Mouse (Mus musculus) cerebellum, postnatal 10 days (tissue): ENCODE measurements at regions not wholly inside any gene's neighbourhood (a gene's known extent, or its start where the extent isn't known, plus 50 kb on each side); places are given as distances from the start of the nearest gene placed in this dataset.
"Not testable (repeated sequence)": the region's sequence is repeated elsewhere in the genome, so short reads cannot be mapped to it uniquely, and the experiment has no call there.

Experiments used
- DNase-seq, 2 experiments: peaks; one replicate each; pipeline ENCODE4 v3.0.0; 2021; ENCODE audit warnings: mixed read lengths in 2 of 2

DNA sequence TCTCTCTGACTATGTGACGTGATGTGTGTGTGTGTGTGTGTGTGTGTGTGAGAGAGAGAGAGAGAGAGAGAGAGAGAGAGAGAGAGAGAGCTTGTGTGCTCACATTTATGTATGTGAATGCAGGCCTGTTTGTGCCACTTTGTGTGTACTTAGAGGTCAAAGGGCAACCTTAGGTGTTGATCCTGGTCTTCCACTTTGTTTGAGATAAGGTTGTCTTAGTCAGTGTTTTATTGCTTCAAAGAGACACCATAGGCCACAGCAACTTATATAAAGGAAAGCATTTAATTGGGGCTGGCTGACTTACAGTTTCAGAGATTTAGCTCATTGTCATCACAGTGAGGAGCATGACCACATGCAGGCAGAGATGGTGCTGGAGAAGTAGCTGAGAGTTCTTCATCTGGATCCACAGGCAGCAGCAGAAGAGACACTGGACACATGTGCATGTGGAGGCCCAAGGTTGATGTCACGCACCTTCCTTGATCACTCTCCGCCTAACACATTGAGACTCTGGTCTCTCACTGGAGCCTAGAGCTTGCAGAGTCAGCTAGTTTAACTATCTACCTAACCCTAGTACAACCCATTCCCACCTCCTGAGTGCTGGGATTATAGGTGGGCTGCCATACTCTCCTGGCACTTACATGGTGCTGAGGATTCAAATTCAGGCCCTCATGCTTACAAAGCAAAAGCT, 85.9 kb upstream of the Eif4g2 start:
- not testable (repeated sequence) for DNase-seq

DNA sequence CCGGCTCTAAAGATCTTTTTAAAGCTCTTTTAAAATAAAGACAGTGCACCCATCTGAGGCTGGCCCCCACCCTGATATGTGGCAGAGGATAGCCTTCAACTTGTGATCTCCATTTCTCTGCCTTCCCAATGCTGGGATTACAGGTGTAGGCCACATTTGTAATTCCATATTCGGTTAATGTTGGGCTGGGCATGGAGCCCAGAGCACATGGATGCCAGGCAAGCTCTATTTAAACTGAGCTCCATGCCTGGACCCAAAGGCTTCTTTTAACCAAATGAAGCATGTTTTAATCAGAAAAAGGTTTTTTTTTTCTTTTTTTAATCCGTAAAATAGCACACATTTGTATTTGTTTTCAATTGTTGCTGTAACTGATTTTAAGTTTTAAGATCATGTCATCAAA, 82.2 kb upstream of the Eif4g2 start:
- DNase-seq = peak; percentile 68 to 79

DNA sequence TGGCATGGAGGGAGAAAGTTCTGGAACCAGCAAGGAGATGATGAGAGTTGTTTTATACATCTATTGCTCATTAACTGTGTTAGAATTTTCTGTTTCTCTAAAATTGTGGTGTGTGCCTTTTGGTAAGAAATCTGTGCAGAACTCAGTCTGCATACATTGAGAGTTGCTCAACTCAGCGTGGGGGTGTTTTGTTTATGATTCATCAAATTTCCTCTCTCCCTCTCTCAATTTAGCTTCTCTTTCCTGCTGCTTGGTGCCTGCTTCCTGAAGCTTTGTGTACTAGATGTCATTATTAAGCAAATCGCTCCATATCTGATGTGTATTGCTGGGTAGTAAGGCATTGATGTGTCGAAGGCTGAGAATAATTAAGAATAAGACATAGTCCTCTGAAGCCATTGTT, 81.4 kb upstream of the Eif4g2 start:
- DNase-seq = no peak

DNA sequence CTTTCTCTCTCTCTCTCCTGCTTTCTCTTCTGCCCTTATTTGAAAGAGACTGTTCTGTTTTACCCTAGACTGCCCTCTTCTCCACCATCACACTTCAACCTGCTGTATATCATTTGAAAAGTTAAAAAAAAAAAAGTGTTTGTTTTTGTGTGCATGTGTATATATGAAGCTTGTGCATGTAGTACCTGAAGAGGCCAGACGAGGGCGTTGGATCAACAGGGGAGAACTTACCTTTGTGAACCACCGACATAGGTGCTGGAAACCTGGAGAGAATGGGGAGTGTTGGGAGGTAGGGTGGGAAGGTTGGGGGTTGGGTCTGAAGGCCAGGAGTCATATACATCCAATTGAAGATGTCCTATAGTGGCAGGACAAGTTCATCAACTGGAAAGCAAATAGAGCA, 81.0 kb upstream of the Eif4g2 start:
- peak; percentile 43 to 60 for DNase-seq

DNA sequence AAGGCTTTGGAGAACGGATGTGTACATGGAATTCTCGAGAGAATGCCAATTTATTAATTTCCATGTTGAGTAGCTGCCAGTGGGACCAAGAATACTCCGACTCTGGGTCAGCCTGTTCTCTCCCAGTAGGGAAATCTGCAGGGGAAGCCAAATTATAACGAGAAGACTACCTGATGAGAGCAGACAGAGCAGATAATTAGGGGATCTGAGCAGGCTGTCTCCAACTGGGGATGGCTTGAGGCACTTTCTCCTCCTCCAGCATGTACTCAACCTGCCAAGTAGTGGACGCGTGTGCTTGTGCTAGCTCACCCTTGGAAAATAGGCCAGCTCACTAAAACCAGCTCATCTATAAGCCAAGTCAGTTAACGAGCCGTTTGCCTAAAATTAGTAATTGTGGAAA, 80.5 kb upstream of the Eif4g2 start:
- DNase-seq = peak; percentile 66 to 72

DNA sequence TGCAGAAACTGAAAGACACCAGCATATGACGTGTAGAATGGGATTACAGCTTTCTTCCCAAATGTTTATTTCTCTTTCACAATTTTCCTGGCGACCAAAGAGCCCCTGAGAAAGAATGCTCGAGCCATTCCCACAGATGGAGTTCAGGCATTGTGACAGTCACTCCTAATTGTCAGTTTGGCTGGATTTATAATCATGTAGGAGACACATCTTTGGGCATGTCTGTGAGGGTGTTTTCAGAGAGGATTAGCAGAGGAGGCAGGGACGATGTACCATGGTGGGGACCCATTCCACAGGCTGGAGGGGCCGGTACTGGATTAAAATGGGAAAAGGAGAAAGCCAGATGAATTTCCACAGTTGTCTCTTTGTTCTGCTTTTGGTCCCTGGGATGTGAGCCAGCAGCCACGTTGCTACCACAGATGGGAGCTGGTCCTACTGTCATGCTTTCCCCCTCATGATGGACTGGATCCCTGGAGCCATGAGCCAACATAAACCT, 76.0 kb upstream of the Eif4g2 start:
- peak; percentile 76 to 86 for DNase-seq

DNA sequence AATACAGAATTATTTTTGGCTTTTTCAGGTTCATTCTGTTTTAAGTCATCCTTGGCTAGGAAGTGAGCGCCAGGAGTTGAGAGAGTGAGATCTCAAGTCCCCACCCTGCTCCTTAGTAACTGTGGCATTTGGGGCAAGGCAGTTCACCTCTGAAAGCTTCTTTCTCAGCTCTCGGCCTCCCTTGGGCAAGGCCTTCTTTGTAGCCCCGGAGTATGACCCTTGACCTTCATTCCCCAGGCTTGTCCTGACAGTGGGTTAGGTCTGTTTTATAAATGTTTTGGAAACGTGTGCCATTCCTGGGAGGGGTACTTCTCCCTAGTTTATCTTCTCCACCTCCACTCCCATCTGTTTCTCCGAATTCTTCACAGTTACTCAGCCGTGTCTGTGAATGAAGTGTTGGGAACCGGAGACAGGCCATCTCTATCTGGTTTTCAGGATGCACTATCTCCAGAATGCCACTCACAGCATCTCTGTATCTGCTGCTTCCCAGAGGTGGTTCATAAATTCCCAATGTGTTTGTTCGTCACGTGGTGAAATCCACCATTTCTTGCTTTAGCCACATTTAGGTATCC, 75.0 kb upstream of the Eif4g2 start:
- DNase-seq = peak in 1 of 2 experiments; percentile 44

DNA sequence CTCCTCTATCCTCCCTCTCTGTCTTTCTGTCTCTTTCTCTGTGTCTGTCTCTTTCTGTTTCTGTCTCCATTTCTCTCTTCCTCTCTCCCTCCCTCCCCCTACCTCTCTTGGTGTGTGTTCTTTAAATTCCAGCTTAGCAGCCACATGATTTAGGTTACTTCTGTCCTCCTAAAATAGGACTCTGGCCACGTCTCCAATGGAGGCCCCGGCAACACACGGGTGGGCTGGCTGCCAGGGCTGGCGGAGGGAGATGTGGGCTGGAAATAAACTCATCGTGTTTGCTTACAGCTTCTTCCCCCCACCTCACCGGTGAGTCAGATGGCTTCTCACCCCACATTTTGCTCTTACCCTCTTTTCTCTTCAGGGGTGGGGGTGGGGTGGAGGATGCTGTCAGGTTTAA, 74.5 kb upstream of the Eif4g2 start:
- DNase-seq = peak; percentile 95

DNA sequence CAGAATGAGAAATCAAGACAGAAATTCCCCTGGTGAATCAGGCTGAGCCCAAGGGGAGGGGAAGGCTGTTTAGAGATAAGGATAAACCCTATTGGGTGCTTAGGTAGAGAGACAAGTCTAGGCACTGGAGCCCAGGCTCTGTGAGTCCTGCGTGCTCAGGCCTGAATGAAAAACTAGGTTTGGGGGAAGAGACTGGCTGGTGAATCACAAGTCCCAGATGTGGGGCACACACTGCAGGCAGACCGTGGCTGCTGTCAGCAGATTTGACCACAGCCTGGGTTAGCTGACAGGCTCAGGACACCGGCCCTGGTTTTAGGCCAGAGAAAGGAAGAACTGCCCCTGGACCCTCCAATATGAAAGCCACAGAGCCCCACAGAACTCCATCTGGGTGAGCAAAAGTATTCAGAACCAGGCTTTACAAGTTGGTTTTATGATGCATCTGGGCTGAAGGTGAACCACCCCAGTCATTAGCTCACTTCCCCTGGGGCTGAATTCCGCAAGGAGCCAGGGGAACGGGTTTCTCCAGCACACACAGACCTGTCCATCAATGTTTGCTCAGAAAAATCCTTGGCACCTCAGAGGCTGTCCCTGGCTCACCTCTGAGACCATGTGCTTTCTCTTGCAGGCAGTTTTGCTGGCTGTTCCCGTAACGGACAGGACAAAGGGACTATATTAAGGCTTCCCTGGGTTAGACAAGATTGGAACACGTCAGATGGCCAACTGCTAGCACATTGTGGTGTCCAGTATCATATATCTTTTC, 73.8 kb upstream of the Eif4g2 start:
- DNase-seq = peak; percentile 70 to 75

DNA sequence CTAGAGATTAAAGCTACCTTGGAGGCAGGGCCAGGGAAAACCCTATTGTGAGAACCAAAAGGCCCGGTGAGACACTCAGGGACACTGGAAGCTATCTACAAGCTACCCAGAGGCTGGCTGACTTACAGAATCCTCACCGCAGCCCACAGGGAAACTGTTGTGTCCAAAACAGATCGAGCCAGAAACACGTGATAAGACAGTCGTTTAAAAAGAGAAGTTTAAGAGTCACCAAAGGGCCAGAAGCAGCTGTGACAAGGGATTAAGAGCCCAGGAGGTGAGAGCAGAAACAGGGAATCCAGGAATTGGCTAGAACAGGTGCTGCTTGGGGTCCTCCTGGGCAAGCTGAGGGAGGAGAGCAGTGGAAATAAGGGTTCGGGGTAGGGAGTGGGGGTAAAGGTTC, 73.2 kb upstream of the Eif4g2 start:
- DNase-seq = no peak

DNA sequence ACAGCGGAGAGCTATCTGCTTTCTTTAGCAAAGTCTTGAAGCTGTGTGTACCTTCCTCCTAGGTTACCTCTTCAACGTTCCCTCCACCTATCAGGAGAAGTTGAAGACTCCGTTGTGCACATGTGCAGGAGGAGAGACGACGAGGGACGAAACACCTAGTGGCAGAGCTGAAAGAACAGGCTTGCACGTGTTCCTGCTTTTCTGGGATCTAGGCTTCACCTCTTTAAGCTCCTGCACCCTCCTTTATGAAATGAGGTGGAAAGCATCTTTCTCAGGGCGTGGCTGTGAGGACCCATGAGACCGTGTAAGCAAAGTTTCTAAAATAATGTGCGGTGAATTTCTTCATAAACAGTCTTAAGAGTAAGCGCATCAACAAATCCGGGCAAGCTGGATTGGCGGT, 71.4 kb upstream of the Eif4g2 start:
- DNase-seq = no peak

DNA sequence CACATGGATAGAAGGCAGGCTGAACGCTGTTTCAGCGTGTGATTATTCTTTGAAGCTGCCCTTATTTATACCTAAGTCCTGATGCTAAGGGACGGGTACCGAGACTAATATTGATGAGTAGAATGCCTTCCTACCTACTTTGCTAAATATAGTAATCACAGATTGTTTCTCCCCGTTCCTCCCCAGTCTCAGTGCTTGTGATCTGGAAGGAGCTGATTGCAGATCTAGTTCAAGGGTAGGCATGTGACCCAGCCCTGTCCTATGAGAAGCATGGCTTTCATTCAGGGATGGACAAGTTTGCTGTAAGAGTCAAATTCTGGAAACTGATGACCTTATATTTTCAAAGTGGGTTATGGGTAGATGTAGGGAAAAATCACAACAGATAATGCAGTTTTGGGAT, 67.7 kb upstream of the Eif4g2 start:
- peak in 1 of 2 experiments; percentile 23 for DNase-seq

DNA sequence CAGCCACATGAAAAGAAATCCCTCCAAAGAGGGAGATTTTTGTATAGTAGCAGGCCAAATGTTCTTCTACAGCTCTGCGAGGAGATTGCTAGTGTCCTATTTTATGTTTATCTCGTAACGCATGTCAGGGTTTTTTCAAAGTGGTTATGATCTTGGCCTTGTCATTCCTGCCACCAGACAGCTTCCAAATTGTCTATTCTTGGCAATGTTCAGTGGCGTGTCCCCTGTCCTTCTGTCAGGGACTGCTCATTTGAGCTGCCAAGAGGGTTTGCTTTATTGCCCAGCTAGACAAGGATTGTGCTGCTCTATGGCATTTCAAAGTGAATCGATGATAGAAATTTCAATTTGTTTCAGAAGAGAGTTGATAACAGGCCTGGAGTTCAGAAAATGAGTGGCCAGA, 67.3 kb upstream of the Eif4g2 start:
- DNase-seq = peak; percentile 66 to 68

DNA sequence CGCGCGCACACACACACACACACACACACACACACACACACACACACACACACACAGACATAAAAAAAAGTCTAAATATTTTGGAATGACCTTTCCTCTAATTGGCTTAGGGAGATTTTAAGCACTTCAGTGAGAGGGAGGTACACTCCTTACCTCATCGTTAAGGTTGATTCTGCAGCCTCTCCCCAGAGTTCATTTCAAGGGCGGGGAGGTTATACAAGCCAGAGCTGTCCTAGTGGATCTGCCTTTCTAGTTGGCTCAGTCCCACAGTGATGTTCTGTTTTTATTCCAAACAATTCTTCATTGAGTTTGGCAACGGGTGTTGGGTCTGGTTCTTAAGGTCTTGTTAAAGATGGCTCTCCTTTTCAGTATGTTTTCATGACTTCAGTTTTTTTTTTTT, 64.8 kb upstream of the Eif4g2 start:
- DNase-seq = no peak

DNA sequence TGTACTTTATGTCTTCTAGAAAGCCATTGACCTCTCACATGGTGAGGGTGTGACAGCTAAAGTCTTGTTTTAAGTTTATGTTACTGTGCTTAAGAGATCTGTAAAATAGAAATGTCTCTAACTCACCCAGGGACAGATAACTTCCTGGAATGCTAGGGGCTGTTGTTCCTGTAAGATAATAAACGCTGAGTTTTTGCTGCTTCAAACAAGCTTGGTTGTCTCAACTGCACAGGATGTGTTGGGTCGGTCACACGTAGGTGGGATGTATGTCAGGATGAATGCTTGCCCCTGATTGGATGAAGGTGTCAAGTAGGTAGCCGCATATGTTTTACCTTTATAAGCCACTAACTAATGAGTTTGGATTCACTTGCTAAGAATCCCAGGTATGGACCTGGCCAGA, 63.8 kb upstream of the Eif4g2 start:
- DNase-seq = no peak

DNA sequence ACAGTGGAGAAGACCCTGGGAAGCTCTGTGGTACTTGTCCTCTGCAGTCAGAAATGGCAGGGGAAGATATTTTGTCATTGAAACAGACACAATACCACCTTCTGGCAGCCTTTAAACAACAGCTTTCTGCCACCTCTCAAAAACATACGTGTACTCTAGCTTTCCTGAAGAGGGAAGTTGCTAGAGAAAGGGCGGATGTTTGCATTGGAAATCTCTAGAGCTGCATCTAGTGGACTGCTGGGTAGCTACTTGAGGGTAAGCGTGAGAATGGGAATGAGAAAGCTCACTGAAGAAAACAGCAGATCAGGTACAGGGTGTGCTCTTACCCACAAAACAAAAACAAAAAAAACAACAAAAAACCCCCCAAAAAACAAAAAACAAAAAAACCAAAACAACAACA, 61.4 kb upstream of the Eif4g2 start:
- DNase-seq = no peak

DNA sequence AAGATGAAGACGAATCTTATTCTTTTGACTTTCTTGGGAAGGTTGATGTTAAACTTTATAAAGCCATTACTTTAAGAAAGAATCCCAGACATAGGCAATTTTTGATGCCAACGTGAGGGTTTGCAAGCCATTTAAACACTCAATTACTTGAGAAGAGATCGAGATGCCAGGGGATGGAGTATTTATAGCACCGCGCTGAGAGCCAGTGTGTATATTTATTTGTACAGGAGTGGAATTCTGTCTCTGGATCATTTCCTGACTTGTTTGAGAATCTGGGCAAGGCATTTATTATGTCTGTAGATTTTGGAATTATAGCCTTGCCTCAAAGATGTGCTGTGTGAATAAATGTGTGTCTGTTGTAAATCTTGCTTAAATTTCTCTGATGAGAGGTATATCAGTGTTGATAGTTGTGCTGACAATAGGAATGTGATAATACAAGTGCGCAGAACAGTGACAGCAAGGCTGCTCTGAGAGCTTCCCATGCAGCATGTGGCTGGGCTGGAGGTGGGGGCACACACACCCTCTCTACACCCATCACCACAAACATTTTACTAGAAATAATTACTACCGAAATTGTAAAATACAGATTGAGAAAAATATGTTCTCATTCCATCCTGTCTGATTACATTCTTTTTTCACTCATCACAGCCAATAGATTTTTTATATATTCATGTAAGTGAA, 58.6 kb upstream of the Eif4g2 start:
- DNase-seq = no peak

DNA sequence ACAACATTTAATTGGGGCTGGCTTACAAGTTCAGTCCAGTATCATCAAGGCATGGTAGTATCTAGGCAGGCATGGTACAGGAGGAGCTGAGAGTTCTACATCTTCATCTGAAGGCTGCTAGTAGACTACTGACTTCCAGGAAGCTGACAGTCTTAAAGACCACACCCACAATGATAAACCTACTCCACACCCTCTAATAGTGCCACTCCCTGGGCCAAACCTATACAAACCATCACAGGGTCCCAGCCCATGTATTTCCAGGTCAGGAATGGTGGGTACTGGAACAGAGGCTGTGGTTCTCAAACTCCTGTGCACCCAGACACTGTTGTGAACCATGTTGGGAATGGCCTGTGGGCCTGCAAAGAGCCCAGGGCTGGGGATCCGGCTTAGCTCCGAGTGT, 55.2 kb upstream of the Eif4g2 start:
- DNase-seq = no peak

DNA sequence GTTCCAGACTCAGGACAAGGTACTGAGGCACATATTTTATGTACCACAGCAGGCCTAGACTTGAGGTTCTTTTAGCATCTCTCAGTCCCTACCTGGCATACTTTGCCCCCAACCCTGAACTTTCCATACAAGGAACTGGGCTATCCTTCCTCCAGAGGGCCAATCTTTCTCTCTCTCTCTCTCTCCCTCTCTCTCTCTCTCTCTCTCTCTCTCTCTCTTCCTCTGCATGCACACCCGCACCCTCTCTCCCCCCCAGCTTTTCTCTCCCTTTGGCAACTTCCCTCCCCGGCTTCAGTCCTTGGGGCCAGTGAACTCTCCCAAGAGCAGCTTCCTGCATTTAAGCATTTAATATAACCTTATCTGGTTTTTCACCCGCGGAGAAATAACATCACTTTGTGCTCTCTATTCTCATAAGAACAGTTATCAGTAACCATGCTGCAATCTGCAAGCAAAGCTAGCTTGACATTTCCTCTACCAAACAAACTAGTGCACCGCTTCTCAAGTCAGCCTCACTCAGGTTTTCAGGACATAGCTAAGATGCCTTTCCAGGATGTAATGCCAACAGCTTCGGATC, 53.3 kb upstream of the Eif4g2 start:
- no peak for DNase-seq

DNA sequence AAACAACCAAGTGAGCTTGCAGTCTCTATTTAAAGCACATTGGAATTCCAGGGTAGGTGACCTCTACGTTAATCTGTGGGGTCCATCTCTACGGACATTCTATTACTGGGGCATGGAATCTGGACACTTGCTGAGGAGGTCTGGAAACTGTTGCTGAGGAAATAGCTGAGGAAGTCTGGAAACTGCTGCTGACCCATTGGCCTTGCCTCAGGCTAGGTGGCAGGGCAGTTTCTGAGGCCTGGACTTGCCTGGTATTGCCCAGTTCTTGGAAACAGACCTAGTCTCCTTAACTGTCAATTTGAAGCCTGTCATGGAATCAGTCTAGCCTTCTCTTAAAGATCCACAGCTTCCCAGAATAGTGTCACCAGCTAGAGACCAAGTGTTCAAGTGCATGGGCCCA, 51.7 kb upstream of the Eif4g2 start:
- DNase-seq = no peak
